Mouse (Mus musculus) lung, postnatal 0 days (tissue): ENCODE results near the gene Mylk.

Experiments used
- CTCF ChIP-seq: IDR thresholded peaks from 2 replicates; pipeline ENCODE4 v1.5.1; 2016; ENCODE audit warnings: antibody characterized with exemption, mild to moderate bottlenecking
- EP300 ChIP-seq: IDR thresholded peaks from 2 replicates; pipeline ENCODE4 v1.6.1; 2016; ENCODE audit warnings: antibody characterized with exemption, mild to moderate bottlenecking, control low read depth

DNA sequence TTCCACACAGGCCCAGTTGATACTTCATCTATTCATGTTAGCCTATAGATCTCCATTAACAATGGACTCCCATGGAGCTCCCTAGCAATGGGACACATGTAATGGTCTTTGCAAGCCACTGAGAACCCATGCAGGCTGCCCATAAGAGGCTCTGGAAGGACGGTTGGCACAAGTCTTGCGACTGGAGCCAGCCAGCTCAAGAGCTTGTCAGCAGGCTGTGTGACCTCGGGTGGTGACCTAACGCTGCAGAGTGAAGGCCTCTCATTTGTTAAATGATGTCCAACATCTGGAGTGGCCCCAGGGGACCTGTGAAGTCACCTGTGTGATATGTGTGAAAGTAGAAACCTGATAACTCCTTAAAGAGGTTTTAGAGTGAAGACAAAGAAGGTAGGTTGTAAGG is 252.0 kb downstream of the Mylk start:
- TF ChIP-seq EP300 (no peak), CTCF (no peak)
